Mouse (Mus musculus): ENCODE results near the gene Ankrd11.

Gene Ankrd11

DNA sequence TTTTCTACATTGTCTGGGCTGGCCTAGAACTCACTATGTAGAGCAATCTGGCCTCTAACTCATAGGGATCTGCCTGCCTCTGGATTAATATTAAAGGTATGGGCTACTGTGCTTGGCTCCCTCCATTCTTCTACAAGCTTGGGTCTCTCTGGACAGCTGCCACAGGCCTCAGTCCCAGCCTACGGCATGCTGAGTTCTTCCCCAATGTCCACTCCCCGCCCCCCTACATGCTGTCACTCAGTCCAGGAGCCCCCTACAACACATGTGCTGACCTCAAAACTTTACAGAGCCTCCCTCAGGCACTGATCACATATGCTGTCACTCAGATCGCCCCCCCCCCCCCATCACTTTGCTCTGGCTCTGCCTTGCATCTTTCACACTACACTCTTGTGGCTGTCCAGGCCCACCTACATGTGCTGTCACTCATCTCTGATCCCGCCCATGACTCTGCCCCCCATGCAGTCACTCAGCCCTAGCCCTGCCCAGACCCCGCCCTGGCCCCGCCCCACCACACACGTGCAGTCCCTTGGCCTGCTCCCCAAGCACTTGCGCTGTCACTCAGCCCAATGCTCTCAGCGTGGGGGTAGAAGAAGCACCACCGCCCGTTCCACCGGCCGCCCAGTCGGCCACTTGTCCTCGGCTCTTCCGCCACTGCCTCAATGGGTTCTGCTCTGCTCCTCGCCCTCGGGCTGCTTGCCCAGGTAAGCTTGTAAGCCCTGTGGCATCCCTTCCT, 194.1 kb downstream of the Ankrd11 start, which contains the start of gene Cdh15:
Gene Cdh15 (plus strand): TSS at position 138 of the 733 bp plus-strand sequence.
- DNase-seq (ENCODE audit: low read depth), result peak; percentile 66

DNA sequence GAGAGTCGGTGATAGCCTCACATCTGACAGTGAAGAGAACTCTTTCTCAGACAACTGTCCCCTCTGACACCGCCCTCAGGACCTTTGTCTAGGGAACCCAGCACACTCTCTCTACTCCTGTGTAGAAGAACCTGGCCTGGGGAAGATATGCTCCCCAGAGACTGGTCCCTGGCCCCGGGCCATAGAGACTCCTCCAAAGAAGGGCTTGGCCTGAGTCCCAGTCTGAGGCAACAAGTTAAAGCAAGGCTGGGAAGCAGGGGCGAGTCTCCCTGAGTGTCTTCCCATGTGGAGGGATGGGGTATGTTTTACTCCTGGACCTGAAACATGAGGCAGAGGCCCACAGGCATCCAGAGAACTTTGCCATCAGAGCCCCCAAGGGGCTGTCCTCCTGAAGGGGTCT, 196.4 kb downstream of the Ankrd11 start:
- no peak for DNase-seq (ENCODE audit: low read depth)

GRCm38 (mm10) chr8:122844161-122844560, 197.9 kb downstream of the Ankrd11 start:
- no peak for DNase-seq (ENCODE audit: low read depth)

GRCm38 (mm10) chr8:122836696-122837095, 205.4 kb downstream of the Ankrd11 start:
- DNase-seq (ENCODE audit: low read depth), result no peak

DNA sequence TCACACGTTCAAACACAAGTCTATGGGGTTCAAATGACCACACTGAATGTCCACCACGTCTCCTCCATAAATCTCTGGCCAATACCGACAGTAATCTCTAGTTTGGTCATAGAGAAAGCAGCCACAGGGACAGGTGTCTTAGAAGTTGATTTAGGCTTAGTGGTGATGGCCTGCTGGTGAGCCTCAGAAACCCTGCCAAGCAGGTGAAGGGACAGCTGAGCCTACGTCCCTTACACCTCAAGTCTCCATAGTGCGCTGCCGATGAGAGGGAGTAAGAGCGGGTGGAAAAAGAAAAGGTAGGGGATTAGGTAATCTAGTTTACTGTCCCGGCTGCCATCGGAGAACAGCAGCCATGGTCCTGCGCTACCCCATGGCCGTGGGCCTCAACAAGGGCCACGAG, 205.9 kb downstream of the Ankrd11 start:
- no peak for DNase-seq (ENCODE audit: low read depth)

DNA sequence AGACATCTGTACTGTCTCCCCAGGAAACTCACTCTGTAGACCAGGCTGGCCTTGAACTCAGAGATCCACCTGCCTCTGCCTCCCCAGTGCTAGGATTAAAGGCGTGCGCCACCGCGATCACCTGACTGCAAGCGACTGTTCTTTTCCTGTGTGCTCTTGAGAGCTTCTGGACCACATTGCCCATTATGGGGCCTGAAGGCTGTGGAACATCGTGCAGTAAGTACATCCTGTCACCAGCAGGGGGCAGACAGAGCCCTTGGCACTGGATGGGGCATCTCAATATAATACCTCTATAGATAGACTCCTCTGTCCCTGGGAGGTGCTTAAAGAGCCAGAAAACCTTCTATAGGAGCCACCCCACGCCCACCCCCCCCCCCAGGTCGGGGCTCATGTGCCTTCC, 207.1 kb downstream of the Ankrd11 start:
- DNase-seq (ENCODE audit: low read depth), result peak; percentile 92

- DNase-seq (ENCODE audit: low read depth), result no peak
Measured at GRCm38 (mm10) chr8:122834416-122834815, 207.7 kb downstream of the Ankrd11 start.

Data from 416B (cell line).